Mouse (Mus musculus) C2C12 (cell line): Measurements from ENCODE around the gene Tmem159.

Experiments
- CEBPB ChIP-seq: IDR thresholded peaks from one replicate; pipeline ENCODE4 v1.6.1; 2011; ENCODE audit warnings: low read depth, mild to moderate bottlenecking, control low read depth, moderate library complexity
- CTCF ChIP-seq: IDR thresholded peaks from one replicate; pipeline ENCODE4 v1.5.1; 2011; ENCODE audit not compliant: control insufficient read depth, insufficient read depth, insufficient read length
- FOSL1 ChIP-seq: IDR thresholded peaks from one replicate; pipeline ENCODE4 v1.8.0; 2011; ENCODE audit warnings: mild to moderate bottlenecking, low read length; ENCODE audit not compliant: poor library complexity, insufficient read depth, severe bottlenecking
- USF1 ChIP-seq: IDR thresholded peaks from one replicate; pipeline ENCODE4 v1.6.1; 2011; ENCODE audit warnings: low read depth, mild to moderate bottlenecking, control low read depth, moderate library complexity

- no peak for TF ChIP-seq CTCF
- TF ChIP-seq CEBPB = no peak
- no peak for TF ChIP-seq USF1
- no peak for TF ChIP-seq FOSL1
Observed at GRCm38 (mm10) chr7:120103019-120103567, 940 bp downstream of the Tmem159 start.
